Mouse (Mus musculus) layer of hippocampus, postnatal 25 days (tissue): ENCODE measurements at regions not wholly inside any gene's neighbourhood (a gene's known extent, or its start where the extent isn't known, plus 50 kb on each side); places are given as distances from the start of the nearest gene placed in this dataset.
A peak's percentile ranks its signal among the peaks of the same experiment; 100 is the strongest.

Experiments used
- DNase-seq, 2 experiments: peaks; one replicate each; pipeline ENCODE4 v3.0.0; 2022; ENCODE audit warnings: mixed read lengths in 2 of 2, low spot score in 1 of 2; ENCODE audit errors: extremely low spot score in 1 of 2

DNA sequence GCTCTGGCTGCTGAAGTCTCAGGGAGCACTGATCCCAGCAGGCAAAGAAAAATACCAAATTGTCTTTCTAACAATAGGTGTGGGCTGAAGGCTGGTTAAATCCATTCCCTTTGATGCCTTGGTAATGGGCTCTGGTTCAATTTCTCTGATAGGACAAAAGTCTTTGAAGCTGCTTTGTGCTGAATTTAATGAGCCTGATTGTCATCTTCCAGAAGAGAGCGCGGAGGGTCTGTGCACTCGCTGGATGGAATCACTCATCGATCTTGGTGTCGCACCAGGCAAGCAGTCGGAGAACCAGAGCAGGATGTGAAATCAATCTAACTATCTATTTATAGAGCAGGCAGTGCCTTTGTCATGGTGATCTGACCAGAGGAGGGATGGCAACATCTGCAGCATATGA lies 274.6 kb upstream of the Trib2 start:
- DNase-seq = no peak

DNA sequence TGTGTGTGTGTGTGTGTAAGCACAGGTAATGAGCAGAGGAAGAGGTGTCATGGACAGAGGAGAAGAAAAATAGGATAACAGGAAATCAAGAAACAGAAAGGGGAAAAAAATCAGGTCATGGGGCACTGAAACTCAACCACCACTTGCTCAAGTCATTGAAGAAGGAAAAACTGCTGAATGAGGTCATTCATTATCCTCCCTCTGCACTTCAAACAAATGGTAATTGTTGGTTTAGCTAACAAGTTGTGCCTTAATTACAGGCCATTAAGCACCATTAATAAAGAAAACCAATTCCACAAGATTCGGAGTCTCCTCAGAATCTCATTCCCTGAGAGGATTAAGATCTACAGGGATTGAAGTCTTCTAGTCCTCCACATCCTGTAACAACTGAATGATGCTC lies 266.5 kb upstream of the Trib2 start:
- no peak for DNase-seq

DNA sequence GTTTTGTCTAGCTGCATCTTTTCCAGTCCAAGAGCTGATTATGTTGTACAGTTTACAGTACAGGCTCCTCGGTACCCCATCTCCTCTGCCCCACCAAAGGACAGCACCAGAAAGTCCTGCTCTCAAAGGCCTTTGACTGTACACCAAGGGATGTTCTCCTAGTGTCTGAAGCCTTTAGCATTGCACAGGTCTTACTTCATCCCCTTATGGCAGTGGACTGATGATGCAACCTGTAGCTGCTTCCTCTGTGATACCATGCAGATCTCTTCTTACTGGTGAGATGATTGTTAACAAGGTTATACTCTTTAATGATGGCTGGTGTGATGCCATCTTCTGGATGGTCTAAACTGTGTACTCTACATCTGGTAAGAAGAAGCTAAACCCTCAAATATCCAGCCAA lies 260.5 kb upstream of the Trib2 start:
- no peak for DNase-seq

DNA sequence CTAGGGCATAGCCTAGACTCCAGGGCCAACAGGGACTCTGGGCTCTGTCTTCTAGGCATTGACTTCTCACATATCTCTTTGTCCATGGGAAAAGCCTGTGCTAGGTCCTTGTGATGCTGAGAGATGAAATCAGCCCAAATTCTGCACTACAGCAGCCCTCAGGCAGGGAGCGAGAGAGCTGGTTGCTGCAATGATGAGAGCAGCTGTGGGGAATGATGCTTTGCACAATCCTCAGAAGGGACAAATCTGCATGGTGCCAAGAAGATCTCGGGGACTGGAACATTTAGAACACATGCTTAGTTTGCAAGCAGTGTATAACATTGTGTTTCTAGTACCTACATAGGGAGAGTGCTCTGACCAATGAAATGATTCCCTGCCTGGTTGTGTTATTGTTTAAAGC lies 259.2 kb upstream of the Trib2 start:
- DNase-seq = no peak

DNA sequence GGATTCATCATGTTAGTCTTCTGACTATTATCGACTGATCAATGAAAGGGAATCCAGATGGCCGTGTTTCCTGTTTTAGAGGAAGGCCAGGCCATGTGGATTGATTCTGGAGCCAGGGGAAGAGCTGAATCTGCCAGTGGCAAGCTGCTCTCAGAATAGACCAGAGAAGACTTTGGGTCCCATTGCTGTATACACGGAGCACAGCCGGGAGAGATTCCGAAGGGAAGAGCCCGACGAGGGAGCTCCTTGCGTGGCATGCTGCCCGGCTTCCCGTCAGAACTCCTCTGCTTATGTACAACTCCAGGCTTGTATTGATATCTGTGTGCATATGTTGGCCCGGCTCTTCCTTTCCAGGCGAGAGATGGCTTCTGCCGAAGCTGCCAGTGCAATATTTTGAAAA lies 252.2 kb upstream of the Trib2 start:
- DNase-seq = peak; percentile 33 to 42

DNA sequence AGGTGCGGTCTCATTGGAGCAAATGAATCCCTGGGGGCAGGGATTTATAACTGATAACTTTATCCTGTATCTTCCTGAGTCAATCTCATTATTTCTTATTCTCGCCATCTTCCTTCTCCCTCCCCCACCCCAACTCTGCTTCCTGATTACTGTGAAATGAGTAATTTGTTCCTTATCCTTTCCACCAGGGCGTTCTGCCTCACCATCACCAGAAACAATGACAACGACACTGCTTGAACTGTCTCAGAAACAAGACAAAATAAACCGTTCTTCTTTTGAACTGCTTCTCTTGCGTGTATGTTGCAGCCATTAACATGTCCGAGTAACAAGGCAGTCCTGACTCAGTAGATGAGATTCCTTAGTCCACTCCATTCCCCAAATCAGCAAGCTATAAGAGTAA lies 246.0 kb upstream of the Trib2 start:
- no peak for DNase-seq

DNA sequence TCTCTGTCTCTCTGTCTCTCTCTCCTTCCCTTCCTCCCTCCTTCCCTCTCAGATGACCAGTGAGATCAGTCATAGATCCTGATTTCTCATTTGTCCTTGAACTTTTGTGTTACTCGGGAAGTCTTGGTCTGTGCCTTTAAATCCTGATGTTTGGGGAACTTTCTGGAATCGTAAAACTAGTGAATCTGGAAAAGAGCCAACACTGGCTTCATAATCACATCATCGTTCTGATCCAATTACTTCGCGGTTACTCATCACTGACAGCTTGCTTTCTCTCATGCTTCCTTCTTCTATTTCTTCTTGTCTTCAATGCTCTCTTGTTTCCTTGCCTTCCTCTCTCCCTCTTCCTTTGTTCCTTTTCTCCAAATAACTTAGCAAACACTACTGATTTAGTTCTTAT lies 243.7 kb upstream of the Trib2 start:
- no peak for DNase-seq

DNA sequence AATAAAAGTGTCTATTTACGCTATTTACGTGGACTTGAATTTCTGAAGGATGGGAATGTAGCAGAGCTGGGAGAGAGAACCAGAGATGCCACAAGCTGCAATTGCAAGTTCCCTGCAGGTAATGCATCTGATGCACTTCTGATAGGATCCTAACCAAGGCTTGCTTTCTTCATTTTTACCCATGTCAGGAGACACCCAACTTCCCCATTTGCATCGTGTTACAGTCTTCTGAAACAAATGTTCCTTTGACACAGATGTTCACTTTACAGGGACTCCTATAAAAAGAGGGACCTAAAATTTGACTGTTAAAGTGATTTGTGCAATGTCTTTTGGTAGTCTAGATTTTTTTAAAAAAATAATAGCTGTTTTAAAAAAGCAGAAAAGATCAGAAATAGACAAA lies 241.5 kb upstream of the Trib2 start:
- no peak for DNase-seq

DNA sequence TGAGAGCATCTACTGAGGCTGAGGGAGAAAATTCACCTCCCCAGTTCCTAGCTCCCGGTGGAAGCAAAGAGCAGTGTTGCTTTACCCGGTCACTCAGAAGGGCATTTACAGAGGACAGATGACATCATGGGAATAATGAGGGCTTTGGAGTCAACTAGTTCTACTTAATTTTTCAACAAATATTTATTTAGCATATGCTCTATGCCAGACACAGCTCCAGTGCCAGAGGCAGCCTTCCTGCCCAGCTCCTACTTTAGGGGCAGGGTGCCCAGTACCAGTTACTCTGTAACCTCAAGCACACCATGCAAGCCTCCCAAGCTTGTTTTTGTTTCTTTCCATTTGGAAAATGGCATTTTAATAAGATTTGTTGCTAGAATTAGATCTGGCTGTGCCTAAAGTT lies 240.1 kb upstream of the Trib2 start:
- DNase-seq = no peak

DNA sequence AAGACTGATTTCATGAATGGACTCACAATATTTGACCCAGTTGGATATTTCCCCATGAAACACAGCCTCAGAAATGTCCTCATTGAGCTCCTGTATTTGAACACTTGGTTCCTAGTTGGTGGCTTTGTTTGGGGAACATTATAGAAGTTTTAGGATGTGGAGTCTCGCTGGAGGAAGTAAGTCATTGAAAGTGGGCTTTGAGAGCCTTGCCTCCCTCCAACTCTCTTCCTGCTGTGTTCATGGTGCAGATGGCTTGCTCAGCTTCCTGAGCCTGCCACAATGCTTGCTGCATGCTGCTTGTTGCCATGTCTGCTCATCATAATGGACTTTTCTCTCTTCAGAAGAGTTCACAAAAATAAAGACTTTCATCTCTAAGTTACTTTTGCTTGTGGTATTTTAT lies 239.5 kb upstream of the Trib2 start:
- no peak for DNase-seq

DNA sequence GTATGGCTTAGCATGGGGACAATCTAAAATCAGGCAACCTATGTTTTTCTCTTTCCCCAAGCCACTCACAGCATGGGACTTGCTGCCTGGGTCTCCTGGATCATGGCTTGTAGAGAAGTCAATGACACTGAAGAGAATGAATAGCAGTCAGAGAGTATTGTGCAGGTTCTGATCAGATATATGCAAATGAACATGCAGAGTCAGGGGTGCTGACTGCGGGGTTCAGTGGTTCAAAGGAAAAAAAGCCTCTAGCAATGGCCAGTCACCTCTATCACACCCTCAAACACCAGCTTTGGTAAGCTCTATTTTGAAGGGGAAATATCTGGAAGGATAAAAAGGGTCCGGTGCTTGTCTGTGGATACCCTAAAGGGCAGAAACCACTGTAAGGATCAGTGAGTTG lies 237.9 kb upstream of the Trib2 start:
- DNase-seq = no peak

DNA sequence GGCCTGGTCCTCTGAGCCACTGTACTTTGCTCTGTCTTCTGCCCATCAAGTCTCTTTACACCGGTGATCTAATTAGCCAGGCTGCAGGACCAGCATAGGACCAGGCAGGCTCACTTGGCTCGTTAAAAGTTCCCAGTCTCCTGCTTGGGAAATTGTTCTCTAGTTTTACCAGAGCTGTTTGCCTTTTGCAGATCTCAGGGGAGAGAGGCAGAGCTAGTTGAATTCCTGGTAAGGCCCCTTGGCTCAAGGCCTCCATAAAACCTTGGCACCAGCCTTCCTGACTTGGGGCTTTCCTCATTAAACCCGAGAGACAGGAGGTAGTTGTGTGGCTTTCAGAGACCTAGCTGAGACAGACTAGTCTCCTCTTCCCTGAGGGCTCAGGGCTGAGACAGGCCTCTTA lies 237.0 kb upstream of the Trib2 start:
- no peak for DNase-seq

DNA sequence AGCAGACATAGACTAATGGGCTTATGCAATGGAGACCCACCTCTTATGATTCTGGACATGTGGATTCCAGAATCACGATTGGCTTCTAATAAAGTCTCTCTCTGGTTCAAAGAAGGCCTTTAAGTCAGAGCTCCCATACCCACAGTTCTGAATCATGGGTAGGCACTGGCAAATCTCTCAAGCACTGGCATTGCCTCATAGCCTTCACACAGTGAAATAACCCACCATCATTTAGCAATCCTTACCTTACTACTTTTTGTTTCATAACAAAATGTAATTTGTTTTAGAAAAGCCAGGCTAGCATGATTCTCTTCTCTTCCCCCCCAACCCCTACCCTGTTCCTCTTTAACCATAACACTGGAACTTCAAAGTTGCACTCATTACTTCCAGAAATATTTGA lies 236.3 kb upstream of the Trib2 start:
- no peak for DNase-seq

DNA sequence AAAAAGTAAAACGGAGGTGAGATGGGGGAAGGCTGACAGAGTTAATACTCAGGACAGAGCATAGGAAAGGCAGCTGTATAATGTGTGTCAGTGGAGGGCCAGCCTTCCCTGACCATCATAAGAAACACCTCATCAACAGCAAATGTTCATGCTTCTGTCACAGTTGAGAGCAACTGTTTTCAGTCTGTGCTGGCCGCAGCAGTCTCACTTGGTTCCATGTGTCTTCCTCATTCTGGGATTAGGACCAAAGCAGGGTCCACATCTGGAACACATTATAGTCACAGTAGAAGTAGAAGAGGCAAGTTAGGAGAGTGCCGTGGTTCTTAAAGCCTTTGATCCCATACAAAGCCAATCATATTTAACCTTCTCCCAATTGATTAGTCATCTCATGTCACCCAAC lies 235.6 kb upstream of the Trib2 start:
- no peak for DNase-seq

DNA sequence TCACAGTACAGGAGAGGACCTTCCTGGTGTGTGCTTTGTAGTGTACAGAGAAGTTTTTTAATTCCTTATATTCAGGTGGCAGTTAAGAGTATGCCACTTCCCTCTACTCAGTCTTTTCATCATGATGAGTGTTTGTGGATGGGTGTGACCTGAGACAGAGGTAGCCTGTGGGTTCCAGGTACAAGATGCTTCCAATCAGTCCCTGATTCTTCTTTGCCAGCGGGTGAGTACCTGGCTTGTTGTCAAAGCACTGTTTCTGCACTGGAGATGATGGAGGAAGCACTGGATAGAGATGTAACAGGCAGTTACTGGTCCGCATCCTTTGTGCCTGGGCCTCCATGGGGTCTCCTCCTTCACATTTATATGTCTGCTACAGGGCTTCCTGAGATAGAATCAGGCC lies 234.7 kb upstream of the Trib2 start:
- DNase-seq = no peak

DNA sequence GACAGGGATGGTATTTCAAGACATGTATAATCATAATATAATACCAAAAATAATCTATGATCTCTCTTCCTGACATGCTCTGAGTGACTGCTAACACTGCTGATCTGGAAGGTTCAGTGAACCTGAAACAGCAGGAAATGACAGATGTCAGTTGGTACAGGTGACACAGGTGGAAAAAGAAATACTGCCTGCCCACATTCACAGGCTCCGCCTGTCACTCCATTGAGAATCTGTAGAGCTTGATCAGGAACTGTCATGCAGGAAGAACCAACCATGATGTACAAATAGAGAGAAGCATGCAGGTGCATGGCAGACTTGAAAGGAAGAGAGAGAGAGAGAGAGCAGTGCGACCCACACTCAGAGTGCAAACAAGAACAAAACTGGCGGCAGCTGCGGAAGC lies 232.8 kb upstream of the Trib2 start:
- no peak for DNase-seq

DNA sequence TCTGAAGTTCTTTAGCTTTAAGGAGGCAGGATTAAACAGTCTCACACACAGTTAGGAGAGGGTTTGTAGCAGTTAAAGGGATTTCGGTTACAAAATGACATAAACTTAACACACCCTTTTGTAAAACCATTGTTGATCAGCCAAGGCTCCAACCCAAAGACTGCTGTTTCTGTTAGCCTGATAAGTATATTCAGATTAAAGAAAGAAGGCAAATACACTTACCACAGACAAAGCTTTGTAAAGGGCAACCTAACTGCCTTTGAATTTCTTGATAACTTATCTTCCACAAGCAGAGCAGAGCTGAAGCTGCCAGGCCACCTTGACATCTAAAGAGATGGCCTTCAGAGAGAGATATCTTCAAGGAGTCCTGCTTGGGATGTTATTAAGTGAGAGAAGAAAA lies 229.9 kb upstream of the Trib2 start:
- DNase-seq = no peak

DNA sequence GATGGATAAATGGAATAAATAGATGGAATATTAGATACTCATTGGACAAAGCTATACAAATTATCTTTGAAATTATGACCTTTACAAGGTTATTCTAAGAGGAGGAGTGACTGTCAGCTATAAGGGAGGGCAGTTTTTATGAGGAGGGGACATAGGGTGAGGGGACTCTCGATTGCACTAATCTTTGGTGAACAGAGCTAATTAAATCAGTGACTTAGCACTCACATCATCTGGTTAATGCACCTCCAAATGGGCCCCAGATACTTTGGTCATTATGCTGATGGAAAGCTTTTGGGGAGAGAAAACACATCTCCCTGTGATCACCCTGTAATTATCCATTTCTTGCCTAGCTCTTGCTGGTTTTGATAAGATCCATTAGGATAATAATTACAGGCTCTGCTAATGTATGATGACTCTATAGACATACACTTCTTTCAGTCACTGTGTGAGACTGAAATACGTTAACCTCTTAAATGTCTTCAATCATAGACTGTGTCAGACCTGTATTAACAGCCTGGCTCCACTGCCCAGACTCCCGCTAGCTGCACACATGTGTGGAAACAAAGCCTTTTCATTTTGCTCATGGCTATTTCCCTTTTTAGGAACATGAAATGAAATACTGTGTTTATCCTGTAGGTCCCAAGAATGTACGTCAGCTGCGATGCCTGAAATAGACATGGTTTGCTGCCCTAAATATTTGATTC lies 229.2 kb upstream of the Trib2 start:
- no peak for DNase-seq

DNA sequence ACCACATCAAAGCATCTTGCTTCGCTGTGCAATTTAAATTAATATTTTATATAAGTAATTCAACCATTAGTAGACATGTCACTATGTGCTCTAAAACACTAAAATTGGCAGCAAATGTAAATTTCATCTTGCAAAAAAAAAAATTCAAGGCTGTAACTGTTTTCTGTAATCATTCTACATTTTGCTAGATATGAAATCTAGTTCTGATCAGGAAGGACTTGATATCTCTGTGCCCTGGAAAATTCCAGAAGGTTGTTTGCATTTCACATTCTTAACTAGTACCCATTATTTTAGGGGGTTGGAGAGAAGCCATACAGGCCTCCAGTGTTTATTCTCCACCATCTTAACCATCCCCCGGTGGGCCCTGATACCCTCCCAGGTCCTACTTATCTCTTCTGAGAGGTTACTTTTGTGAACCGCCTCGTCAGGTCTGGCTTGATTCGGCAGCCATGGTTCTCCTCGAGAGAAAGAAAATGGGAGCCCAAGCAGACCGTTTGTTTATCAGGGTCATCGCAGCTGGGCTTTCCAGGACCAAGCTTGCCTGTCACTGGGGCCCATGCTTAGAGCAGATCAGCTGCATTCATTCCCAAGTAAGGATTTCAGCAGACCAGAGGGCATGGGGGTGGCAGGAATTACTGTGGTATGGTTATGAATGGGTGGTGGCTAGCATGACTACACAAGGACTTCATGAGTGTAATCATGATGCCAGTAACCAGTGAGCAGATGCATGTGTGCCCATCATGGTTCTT lies 226.9 kb upstream of the Trib2 start:
- DNase-seq = no peak

DNA sequence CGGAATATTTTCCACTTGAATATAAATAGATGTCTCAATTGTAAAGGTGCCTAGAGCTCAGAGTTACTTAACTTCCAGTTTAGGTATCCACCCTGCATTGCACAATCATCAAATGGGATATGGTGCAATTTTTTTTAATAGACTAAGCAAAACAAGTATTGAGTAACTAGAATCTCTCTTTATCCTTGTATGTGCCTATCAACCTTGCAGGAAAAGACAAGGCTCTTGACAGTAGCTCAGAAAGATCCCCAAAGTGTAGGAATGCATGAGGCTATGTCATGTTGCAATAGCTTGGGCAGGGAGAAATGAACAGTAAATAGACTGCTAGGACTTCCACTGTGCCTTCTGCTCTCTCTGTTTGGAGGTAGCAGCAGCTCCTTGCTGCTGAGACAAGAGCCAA lies 225.6 kb upstream of the Trib2 start:
- no peak for DNase-seq

DNA sequence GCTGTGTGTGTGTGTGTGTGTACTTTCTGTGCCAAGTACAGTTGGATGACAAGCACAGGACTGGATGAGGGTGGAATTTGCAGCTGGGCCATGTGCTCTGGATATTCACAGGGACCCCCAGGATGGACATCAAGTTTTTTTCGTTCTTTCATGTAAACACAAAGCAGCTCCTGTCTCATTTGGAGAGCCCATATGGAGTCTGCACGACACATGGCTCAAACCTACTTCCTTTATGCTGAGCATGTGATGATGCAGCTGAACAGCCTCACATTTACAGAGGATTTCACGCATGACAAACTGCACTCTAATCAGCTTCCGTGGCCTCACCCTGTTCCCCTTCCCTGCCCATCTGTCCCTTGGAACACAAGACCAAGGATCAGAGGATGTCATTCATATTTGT lies 224.4 kb upstream of the Trib2 start:
- DNase-seq = no peak

DNA sequence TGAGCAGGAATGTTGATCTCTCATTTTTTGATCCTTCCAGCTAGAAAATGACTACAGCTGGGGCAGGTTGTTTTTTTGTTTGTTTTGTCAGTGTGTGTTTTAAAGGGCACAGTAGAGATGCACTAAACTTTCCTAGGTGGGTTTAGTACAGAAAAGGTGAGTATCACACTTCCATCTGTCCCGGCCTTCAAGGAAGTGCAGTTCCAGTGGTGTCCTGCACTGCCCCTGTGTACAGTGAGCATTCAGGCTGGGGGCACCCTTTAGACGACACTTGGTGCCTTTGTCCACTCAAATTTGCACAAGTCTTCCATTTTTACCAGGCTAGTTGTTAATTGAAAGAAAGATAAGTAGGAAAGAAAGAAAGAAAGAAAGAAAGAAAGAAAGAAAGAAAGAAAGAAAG lies 218.8 kb upstream of the Trib2 start:
- no peak for DNase-seq
